Mouse (Mus musculus) mammary gland, adult 2 months (tissue): Measurements from ENCODE around the gene Bap1. TPM values are rescaled to one million over a fixed set of nuclear protein-coding genes. Genes with fewer than 3 reads are reported as not detected.

Experiments
- polyA plus RNA-seq: library from polyadenylated mRNA; depleted of rRNA; stranded (reverse); fragments of >200 nt; gene quantifications from 2 replicates; pipeline ENCODE4 v1.2.3, GENCODE M21; 2012; ENCODE audit warnings: low replicate concordance; rRNA removed

Bap1 gene
- polyA plus RNA-seq = 49.3 and 56.2 TPM in 2 replicates

GRCm38 (mm10) chr14:31251084-31251604 lies at the start of gene Bap1, which contains the start of gene Phf7:
TSS of gene Bap1 (plus strand) at chr14:31251450.
TSS of gene Phf7 (minus strand) at chr14:31251317.

GRCm38 (mm10) chr14:31208084-31208483 lies 43.2 kb upstream of the Bap1 start, which contains the start of gene Tnnc1:
TSS of gene Tnnc1 (plus strand) at chr14:31208312.

DNA sequence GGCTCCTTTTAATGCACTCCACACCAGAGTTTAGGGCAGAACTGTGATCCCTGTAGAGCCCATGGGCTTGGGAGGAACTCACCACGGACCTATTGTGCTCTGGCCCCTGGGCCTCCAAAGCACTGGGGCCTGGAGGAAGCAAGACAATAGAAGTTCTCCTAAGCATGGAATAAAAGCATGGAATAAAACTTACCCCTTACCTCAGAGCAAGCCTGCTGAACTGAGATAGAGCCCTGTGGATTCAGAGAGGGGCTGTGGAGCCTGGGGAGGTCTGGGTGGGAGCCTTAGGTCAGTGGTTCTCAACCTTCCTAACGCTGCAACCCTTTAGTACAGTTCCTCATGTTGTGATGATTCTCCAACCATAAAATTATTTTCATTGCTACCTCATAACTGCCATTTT lies 34.4 kb upstream of the Bap1 start, which contains the start of gene Nisch:
Gene Nisch (minus strand): TSS at position 101 of the 400 bp plus-strand sequence.

DNA sequence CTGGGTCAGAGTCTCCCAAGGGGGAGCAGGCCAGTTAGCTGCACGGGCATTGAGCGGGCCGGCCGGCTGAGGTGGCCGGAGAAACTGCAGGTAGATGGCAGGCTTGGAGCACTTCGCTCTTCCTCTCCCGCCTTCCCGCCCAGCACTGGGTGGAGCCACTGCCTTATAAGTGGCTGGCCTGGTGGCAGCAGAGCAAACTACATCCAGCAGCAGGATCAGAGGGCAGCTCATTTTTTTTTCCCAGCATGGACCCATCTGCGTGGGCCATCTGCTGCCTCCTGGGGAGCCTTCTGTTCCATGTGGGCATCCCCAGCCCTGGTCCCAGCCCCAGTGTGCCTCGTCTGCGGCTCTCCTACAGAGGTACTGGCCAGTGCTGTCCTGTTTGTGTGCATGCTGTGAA lies 33.6 kb upstream of the Bap1 start, which contains the start of gene Sema3g:
Gene Sema3g (plus strand): TSS at position 195 of the 400 bp plus-strand sequence.

Other genes starting within 250 kb of the Bap1 start
- gene Spcs1, start 249.8 kb upstream of the Bap1 start, polyA plus RNA-seq = 79.5 and 175 TPM in 2 replicates
- 12.5 and 15.2 TPM in 2 replicates for gene Pbrm1, start 232.3 kb upstream of the Bap1 start, polyA plus RNA-seq
- gene Gnl3, start 232.3 kb upstream of the Bap1 start, polyA plus RNA-seq = 10.4 and 25.8 TPM in 2 replicates
- 66.4 and 72.9 TPM in 2 replicates for gene Smim4, start 122.5 kb upstream of the Bap1 start, polyA plus RNA-seq
- gene Nt5dc2, start 120.4 kb upstream of the Bap1 start, polyA plus RNA-seq = 27.5 and 43.4 TPM in 2 replicates
- gene Stab1, start 82.8 kb upstream of the Bap1 start, polyA plus RNA-seq = 134 and 138 TPM in 2 replicates
- 2.7 TPM in 1 of 2 replicates, not detected in the other for gene Tnnc1, start 43.1 kb upstream of the Bap1 start, polyA plus RNA-seq
- gene Nisch, start 34.5 kb upstream of the Bap1 start, polyA plus RNA-seq = 380 and 433 TPM in 2 replicates
- gene Sema3g, start 33.6 kb upstream of the Bap1 start, polyA plus RNA-seq = 8.8 and 12.8 TPM in 2 replicates
- 6.6 and 7.8 TPM in 2 replicates for gene Phf7, start 133 bp upstream of the Bap1 start, polyA plus RNA-seq
- 0.56 and 1.2 TPM in 2 replicates for gene Dnah1, start 72.4 kb downstream of the Bap1 start, polyA plus RNA-seq
- 10.3 and 16.2 TPM in 2 replicates for gene Capn7, start 85.2 kb downstream of the Bap1 start, polyA plus RNA-seq
- gene Sh3bp5, start 184.6 kb downstream of the Bap1 start, polyA plus RNA-seq = 24.8 and 25.5 TPM in 2 replicates
- 20.5 and 47.8 TPM in 2 replicates for gene Eaf1, start 242.9 kb downstream of the Bap1 start, polyA plus RNA-seq
- 6.3 and 11.0 TPM in 2 replicates for gene Mettl6, start 243.6 kb downstream of the Bap1 start, polyA plus RNA-seq